Mouse (Mus musculus): ENCODE measurements around the gene Hpd.

The Hpd gene

GRCm38 (mm10) chr5:123147569-123147968, 35.0 kb downstream of the Hpd start:
- DNase-seq (ENCODE audit: low spot score), result no peak

DNA sequence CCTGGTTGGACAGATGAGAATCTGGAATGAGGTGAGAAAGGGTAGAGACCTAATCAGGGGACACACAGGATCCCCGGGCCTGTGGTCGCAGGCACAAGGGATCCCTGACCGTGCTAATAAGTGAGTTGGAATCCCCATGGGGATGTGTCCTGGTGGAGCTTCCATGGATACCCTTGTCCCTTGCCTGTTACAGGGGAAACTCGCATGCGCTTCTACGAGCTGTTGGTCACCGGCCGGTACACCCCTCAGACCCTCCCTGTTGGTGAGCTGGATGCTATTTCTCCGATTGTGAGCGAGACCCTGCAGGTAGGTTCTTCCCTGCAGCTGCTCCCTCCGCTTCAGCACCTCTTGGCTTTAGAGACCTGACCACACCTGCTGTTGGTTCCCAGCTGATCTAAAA, 36.2 kb downstream of the Hpd start:
- no peak for DNase-seq (ENCODE audit: low spot score)

DNA sequence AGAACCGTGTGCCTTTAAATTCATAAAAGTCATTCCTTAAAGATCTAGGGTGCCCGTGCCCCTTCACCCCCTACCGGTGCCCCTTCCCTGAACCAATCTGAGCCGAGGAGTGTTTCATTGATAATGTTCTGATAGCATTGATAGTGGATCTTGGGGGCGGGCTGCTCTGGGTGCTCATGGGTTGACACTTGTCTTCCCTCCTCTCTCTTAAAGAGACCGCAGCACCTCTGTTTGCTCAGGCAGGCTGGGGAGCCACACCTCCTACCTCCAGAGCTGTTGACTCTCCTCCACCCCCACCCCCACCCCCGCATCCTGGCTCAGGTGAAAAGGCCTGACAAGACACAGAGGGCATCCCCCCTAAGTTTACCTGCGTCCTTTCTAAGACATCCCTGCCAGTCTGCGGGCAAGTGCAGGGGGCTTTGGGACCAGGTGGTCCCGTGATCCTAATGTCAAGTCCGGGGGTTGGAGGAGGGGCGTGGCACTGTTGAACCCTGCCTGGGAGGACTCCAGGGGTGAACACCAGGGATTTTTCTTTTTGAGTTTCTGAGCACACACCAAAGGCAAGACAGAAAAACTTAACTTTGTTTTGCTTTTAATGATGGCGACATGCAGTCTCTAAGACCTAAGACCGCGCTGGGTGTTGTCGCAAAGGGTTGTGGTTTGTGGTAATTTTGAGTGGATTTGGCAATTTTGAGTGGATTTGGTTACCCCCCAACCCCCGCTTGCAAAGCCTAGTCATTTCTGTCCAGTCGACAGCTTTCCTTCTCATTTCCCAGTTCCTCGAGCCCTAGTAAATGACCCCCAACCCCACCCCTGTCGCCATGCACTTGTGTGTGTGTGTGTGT, 37.6 kb downstream of the Hpd start:
- DNase-seq (ENCODE audit: low spot score), result no peak

GRCm38 (mm10) chr5:123143971-123144745, 38.4 kb downstream of the Hpd start:
- no peak for DNase-seq (ENCODE audit: low spot score)

- DNase-seq (ENCODE audit: low spot score), result no peak
Observed at GRCm38 (mm10) chr5:123143251-123143970, 39.1 kb downstream of the Hpd start.

- no peak for DNase-seq (ENCODE audit: low spot score)
Observed at GRCm38 (mm10) chr5:123142161-123143157, 40.1 kb downstream of the Hpd start, which contains the start of gene Setd1b. TSS of gene Setd1b (plus strand) at chr5:123142193.

GRCm38 (mm10) chr5:123141555-123142160, 40.9 kb downstream of the Hpd start:
- DNase-seq (ENCODE audit: low spot score), result peak; percentile 74

- DNase-seq (ENCODE audit: low spot score), result peak; percentile 90
Observed at GRCm38 (mm10) chr5:123140694-123141554, 41.6 kb downstream of the Hpd start.

DNA sequence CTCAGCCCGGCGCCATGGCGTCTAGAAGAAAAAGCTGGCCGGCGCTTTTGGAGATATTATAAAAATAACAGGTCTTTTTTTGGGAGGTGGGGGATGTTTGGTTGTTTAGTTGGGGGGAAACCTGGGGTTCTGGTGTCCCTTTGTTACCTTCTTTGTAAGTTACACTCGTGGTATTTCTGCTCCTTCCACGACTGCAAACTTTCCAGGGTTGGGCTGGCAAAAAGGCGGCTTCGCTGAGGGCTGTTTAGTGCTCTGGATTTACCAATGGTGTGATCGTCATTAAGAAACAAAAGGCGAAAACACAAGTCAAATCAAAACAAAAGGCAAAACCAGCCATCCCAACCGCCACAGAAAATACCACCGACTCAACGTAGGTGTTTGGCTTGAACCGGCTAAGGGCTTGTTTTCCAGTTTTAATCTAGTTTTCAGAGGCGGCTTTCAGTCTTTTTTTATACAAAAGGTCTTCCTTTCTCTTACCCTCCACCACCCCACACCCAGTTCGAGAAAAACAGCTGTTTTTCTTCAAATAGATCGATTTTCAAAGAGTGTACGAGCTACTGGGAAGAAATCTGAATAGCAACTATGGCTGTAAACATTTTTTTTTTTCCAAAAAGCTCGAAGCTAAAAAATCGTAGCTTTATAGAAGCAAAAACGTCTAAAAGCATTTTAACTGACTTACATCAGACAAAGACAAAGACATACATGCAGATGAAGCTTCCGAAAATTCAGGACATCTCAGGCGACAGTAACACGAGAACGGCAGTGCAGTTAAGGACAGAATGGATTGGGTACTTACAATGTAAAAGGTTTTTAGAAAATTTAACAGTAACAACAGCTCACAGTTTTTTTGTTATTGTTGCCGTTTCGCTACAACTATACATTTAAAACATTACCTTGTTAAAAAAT, 42.6 kb downstream of the Hpd start:
- DNase-seq (ENCODE audit: low spot score), result no peak

GRCm38 (mm10) chr5:123138953-123139721, 43.4 kb downstream of the Hpd start:
- DNase-seq (ENCODE audit: low spot score), result peak; percentile 85

- DNase-seq (ENCODE audit: low spot score), result peak; percentile 81
Observed at GRCm38 (mm10) chr5:123138230-123138911, 44.2 kb downstream of the Hpd start.

DNA sequence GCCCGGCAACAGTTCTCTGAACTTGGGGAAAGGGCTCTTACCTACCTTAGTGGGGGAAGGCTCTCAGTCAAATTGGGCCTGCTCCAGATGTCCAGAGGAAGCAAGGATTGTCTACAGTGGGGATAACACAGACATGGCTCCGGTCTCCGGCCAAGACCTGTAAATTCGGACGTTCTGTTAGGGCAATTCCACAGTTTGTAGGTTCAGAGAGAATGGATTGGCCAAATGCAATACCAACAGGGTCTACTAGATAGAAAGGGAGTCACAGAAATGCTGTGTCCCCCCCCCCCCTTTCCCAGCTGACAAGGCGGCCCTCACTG, 44.7 kb downstream of the Hpd start:
- DNase-seq (ENCODE audit: low spot score), result no peak

- peak; percentile 90 for DNase-seq (ENCODE audit: low spot score)
Observed at GRCm38 (mm10) chr5:123137044-123137909, 45.2 kb downstream of the Hpd start.

DNA sequence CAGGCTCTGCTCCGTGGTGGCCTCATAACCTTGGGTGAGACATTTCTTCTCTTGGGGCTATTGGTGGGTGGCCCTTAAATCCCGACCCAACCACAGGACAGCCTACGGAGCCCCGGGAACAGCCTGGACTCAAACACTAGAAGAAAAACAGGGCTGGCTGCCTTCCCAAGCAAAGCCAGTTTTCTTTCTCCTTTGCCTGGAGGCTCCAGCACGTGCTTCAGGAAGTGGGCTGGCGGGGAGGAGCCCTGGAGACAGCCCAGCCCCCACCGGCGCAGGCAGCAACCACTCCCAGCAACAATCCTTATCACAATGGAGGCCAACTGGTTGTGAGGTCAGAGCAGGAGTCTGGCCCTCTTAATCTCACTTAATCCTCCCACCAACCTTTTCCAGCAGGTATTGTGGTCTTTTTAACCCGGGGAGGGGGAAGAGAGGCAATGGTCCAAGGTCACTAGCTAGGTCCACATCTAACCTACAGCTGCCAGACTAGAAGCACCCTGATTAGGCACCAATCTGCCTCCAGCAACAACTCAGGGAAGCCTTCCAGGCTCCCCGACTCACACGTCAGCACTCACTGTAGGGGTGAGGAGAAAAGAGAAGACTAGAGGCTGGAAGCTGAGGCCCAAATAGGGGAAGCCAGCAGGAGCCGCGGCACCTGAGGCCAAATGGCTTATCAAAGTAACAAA, 46.0 kb downstream of the Hpd start:
- DNase-seq (ENCODE audit: low spot score), result peak; percentile 95

DNA sequence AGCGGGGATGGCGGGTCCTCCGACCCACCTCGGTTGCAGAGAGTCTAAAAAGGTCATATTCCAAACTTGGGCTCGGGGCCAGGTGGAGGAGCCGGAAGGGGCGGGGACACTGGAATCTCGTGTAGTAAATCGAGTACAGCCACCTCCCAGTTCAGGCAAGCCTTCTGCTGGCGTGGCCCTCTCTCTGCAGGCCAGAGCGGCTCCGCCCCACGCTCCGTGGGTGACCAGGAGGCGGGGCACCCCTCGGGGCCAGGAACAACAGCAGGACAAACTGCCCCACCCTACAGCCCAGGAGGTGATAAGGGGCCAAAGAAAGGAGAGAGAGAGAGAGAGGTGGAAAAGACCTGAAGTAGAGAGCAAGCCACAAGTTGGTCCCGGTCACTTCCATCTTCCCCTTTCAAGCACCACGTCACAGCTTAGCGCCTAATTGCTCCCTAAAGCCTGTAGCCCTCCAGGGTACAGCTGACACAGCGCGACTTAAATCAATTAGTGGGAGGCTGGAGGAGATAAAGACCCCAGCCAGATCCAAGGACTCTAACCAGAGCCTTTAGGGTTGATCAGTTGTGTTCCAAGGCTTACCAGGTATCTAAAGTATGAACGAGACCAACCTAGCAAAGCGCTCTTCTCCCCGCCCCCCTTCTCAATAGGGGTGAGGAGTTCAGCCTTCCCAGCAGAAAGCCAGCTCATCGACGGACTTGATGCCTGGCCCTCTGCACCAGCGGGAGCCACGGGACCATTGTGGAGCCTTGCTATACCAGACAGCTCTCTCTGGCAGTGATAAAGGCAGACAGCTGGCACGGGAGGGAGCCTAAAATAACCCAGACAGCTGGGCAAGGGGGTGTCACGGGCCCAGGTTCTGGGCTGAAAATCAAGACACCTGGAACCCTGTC, 46.8 kb downstream of the Hpd start:
- peak; percentile 94 for DNase-seq (ENCODE audit: low spot score)

All from testis, postnatal 10 days (tissue).